Mouse (Mus musculus) testis, postnatal 14 days (tissue): ENCODE data around the gene Neu4.
"Not testable (repeated sequence)": the region's sequence is repeated elsewhere in the genome, so short reads cannot be mapped to it uniquely, and the experiment has no call there.

ENCODE experiments used
- DNase-seq: peaks from one replicate; pipeline ENCODE4 v3.0.0; 2021; ENCODE audit warnings: low spot score

Neu4 gene

DNA sequence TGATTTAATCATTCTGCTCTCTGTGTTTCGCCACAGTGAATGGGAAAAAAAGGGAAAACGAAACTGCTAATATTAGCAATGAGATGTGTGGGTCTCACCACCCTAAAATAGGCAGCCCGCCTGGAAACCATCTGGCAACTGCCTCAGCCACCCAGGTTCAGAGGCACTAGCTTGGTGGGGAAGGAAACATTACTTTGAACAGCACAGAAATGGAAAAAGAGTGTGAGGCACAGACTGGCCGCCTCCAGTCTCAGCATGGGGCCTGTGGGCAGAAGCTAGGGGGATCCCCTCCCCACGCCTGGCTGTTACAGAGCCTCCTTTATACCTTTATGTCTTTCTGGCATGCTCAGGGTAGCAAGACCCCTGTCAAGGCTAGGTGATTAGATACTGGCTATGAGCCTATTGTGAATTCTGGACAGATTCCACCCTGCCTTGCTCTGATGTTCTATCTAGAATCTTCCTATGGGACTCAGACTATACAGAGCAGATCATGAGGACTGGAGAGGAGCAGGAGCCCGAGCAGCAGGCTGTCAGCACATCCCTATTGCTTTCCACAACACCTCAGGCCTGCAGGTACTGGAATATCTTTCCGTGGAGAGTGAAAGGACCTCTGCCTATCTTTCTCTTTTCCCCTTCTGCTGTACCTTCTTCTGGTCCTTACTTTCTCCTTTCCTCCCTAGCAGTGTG, 33.4 kb downstream of the Neu4 start:
- no peak for DNase-seq

- DNase-seq: no peak
These were observed 34.2 kb downstream of the Neu4 start for GRCm38 (mm10) chr1:94054481-94054880.

GRCm38 (mm10) chr1:94055966-94056365, 35.7 kb downstream of the Neu4 start:
- no peak for DNase-seq

- DNase-seq: no peak
These were observed 37.1 kb downstream of the Neu4 start for GRCm38 (mm10) chr1:94057401-94057800.

DNA sequence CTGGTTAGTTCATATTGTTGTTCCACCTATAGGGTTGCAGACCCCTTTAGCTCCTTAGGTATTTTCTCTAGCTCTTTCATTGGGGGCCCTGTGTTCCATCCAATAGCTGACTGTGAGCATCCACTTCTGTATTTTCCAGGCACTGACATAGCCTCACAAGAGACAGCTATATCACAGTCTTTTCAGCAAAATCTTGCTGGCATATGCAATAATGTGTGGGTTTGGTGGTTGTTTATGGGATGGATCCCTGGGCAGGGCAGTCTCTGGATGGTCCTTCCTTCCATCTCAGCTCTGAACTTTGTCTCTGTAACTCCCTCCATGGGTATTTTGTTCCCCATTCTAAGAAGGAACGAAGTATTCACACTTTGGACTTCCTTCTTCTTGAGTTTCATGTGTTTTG, 38.0 kb downstream of the Neu4 start:
- not testable (repeated sequence) for DNase-seq

- no peak for DNase-seq
These were observed 54.5 kb downstream of the Neu4 start for GRCm38 (mm10) chr1:94074756-94075155.

GRCm38 (mm10) chr1:94076702-94077101, 56.5 kb downstream of the Neu4 start:
- no peak for DNase-seq
